Mouse (Mus musculus) brain, adult 2 months (tissue): ENCODE measurements around the gene Arhgap36.

Experiments used
- DNase-seq: peaks from one replicate; pipeline ENCODE4 v3.0.0; 2011; ENCODE audit warnings: low read depth, low spot score

Gene Arhgap36

GRCm38 (mm10) chrX:49463442-49463970 is at the start of gene Arhgap36:
Arhgap36 (plus strand) TSS chrX:49463945.
- no peak for DNase-seq

GRCm38 (mm10) chrX:49457781-49458180 is 6.0 kb upstream of the Arhgap36 start:
- DNase-seq: no peak

GRCm38 (mm10) chrX:49470287-49471054 is 6.7 kb downstream of the Arhgap36 start:
- no peak for DNase-seq

GRCm38 (mm10) chrX:49479968-49480809 is 16.4 kb downstream of the Arhgap36 start:
- no peak for DNase-seq

GRCm38 (mm10) chrX:49480846-49481245 is 17.1 kb downstream of the Arhgap36 start:
- no peak for DNase-seq

GRCm38 (mm10) chrX:49489141-49489540 is 25.4 kb downstream of the Arhgap36 start:
- DNase-seq: no peak

- no peak for DNase-seq
Measured at GRCm38 (mm10) chrX:49493739-49494449, 30.1 kb downstream of the Arhgap36 start.
